Mouse (Mus musculus) limb, embryonic 11.5 days (tissue): ENCODE results near the gene Ntn4. TPM values are rescaled to one million over a fixed set of nuclear protein-coding genes. Genes with fewer than 3 reads are reported as not detected.

Experiments
- ATAC-seq: fragments of 200-750 bp; cut with Nextera tagmentation; 2 replicates; pipeline ENCODE4 v1.8.0; 2017; ENCODE audit warnings: low read depth; ENCODE audit not compliant: insufficient number of reproducible peaks, low FRiP score, low TSS enrichment
- DNase-seq: peaks from one replicate; pipeline ENCODE4 v3.0.0-alpha.2; 2015; ENCODE audit warnings: low spot score
- H3K27ac ChIP-seq: fragments of 300-500 bp; sonication (generic); replicated peaks from 2 replicates; pipeline ENCODE4 v1.5.1; 2014; ENCODE audit warnings: low read depth, mild to moderate bottlenecking, low read length
- H3K27me3 ChIP-seq: fragments of 300-500 bp; sonication (generic); 2 replicates; pipeline ENCODE4 v1.6.1; 2014; ENCODE audit warnings: mild to moderate bottlenecking, low read length, mixed read lengths; ENCODE audit not compliant: control insufficient read depth, insufficient read depth
- H3K36me3 ChIP-seq: fragments of 300-500 bp; sonication (generic); 2 replicates; pipeline ENCODE4 v1.6.1; 2014; ENCODE audit warnings: mild to moderate bottlenecking, low read length, moderate library complexity, mixed read lengths; ENCODE audit not compliant: control insufficient read depth, insufficient read depth
- H3K4me1 ChIP-seq: fragments of 300-500 bp; sonication (generic); 2 replicates; pipeline ENCODE4 v1.6.1; 2014; ENCODE audit warnings: low read length, mixed read lengths; ENCODE audit not compliant: control insufficient read depth, insufficient read depth
- H3K4me2 ChIP-seq: fragments of 300-500 bp; sonication (generic); 2 replicates; pipeline ENCODE4 v1.6.1; 2014; ENCODE audit warnings: low read depth, mild to moderate bottlenecking, moderate library complexity; ENCODE audit not compliant: severe bottlenecking
- H3K4me3 ChIP-seq: fragments of 300-500 bp; sonication (generic); 2 replicates; pipeline ENCODE4 v1.5.1; 2014; ENCODE audit warnings: low read depth, low read length
- H3K9ac ChIP-seq: fragments of 300-500 bp; sonication (generic); 2 replicates; pipeline ENCODE4 v1.6.1; 2014; ENCODE audit warnings: mild to moderate bottlenecking, low read length
- H3K9me3 ChIP-seq: fragments of 300-500 bp; sonication (generic); 2 replicates; pipeline ENCODE4 v1.6.1; 2016; ENCODE audit warnings: low read length; ENCODE audit not compliant: control insufficient read depth
- WGBS: fragments of 180-500 bp; shearing (Covaris S2); extraction: QIAGEN DNeasy Blood & Tissue Kit; methylation state at CpG from one replicate; pipeline ENCODE4 v1.1.7; 2014; 5-methylcytosine and 5-hydroxymethylcytosine counted together
- polyA plus RNA-seq: library from polyadenylated mRNA; unstranded; fragments of >200 nt; fragmentation: Nextera tagmentation; extraction: Ambion mirVana; gene quantifications from 2 replicates; pipeline ENCODE4 v1.2.1, GENCODE M21; 2014

The Ntn4 gene
- polyA plus RNA-seq, 1 experiment from 2014 or later = 0.81 TPM

GRCm38 (mm10) chr10:93632086-93632485 lies 8.4 kb upstream of the Ntn4 start:
- Histone ChIP-seq H3K9me3 (no peaks in the 10 kb centered on the region), H3K9ac (no peak overlapping the region), H3K36me3 (no peaks in the 10 kb centered on the region), H3K4me3 (no peak overlapping the region), H3K27me3 (peaks cover 2% of the 10 kb centered on the region; the same call in 1 of the 2 replicates), H3K4me1 (no peaks in the 10 kb centered on the region), H3K4me2 (no peak overlapping the region), H3K27ac (no peak overlapping the region)
- ATAC-seq (no peak), DNase-seq (no peak)
- 76% methylated on average over 4 of the region's 4 CpGs for WGBS

- peaks cover 2% of the 10 kb centered on the region; the same call in 1 of the 2 replicates for H3K27me3 ChIP-seq
- H3K9ac ChIP-seq = no peak overlapping the region
- no peak overlapping the region for H3K4me3 ChIP-seq
- WGBS = 84% methylated on average over 5 of the region's 5 CpGs
- no peaks in the 10 kb centered on the region for H3K36me3 ChIP-seq
- H3K27ac ChIP-seq = no peak overlapping the region
- H3K9me3 ChIP-seq = no peaks in the 10 kb centered on the region
- no peaks in the 10 kb centered on the region for H3K4me1 ChIP-seq
- DNase-seq (no peak), ATAC-seq (no peak)
- no peak overlapping the region for H3K4me2 ChIP-seq
These were observed 6.9 kb upstream of the Ntn4 start for GRCm38 (mm10) chr10:93633563-93633962.

- peaks cover 2% of the 10 kb centered on the region; the same call in 1 of the 2 replicates for H3K27me3 ChIP-seq
- H3K36me3 ChIP-seq = no peaks in the 10 kb centered on the region
- no peaks in the 10 kb centered on the region for H3K4me1 ChIP-seq
- no peak overlapping the region for H3K27ac ChIP-seq
- WGBS = 91% methylated on average over 2 of the region's 2 CpGs
- DNase-seq (no peak), ATAC-seq (no peak)
- no peaks in the 10 kb centered on the region for H3K9me3 ChIP-seq
- H3K4me3 ChIP-seq = no peak overlapping the region
- no peak overlapping the region for H3K9ac ChIP-seq
- no peak overlapping the region for H3K4me2 ChIP-seq
These were observed 6.5 kb upstream of the Ntn4 start for GRCm38 (mm10) chr10:93633971-93634370.

- Histone ChIP-seq H3K4me2 (no peak overlapping the region), H3K27ac (no peak overlapping the region), H3K36me3 (no peaks in the 10 kb centered on the region), H3K4me3 (no peak overlapping the region), H3K9ac (no peak overlapping the region), H3K27me3 (peaks cover 8% of the 10 kb centered on the region; the same call in 1 of the 2 replicates), H3K4me1 (0 out of 2 replicates have a peak, but pooled peaks cover 3% of the 10 kb centered on the region), H3K9me3 (no peaks in the 10 kb centered on the region)
- DNase-seq (no peak), ATAC-seq (no peak)
- 15% methylated on average over 9 of the region's 9 CpGs for WGBS
These were observed 4.5 kb upstream of the Ntn4 start for GRCm38 (mm10) chr10:93635941-93636340.

GRCm38 (mm10) chr10:93640953-93641820 lies 706 bp downstream of the Ntn4 start:
- H3K9me3 ChIP-seq = no peaks in the 10 kb centered on the region
- ATAC-seq (0 out of 2 replicates have a peak, but pooled peaks have one; percentile 16), DNase-seq (peak; percentile 73)
- peaks cover 6% of the 10 kb centered on the region; the same call in 1 of the 2 replicates for H3K27me3 ChIP-seq
- H3K4me2 ChIP-seq = peak overlapping the region; percentile 98
- WGBS = under 1% methylated on average over 48 of the region's 73 CpGs
- peak overlapping the region; percentile 91 for H3K9ac ChIP-seq
- H3K36me3 ChIP-seq = no peaks in the 10 kb centered on the region
- peak overlapping the region; percentile 62 for H3K4me3 ChIP-seq
- H3K4me1 ChIP-seq = 0 out of 2 replicates have a peak, but pooled peaks cover 3% of the 10 kb centered on the region
- H3K27ac ChIP-seq = no peak overlapping the region

GRCm38 (mm10) chr10:93641821-93642746 lies 1.6 kb downstream of the Ntn4 start:
- Histone ChIP-seq H3K4me1 (0 out of 2 replicates have a peak, but pooled peaks cover 3% of the 10 kb centered on the region), H3K9me3 (no peaks in the 10 kb centered on the region), H3K27me3 (peaks cover 6% of the 10 kb centered on the region; the same call in 1 of the 2 replicates), H3K9ac (peak overlapping the region; percentile 91), H3K4me3 (peak overlapping the region; percentile 62), H3K36me3 (no peaks in the 10 kb centered on the region), H3K27ac (no peak overlapping the region), H3K4me2 (peak overlapping the region; percentile 98)
- WGBS = 7% methylated on average over 32 of the region's 32 CpGs
- peak; percentile 59 for ATAC-seq
- peak; percentile 71 for DNase-seq

GRCm38 (mm10) chr10:93642897-93643296 lies 2.4 kb downstream of the Ntn4 start:
- Histone ChIP-seq H3K9me3 (no peaks in the 10 kb centered on the region), H3K4me2 (no peak overlapping the region), H3K4me1 (0 out of 2 replicates have a peak, but pooled peaks cover 3% of the 10 kb centered on the region), H3K27me3 (peaks cover 6% of the 10 kb centered on the region; the same call in 1 of the 2 replicates), H3K27ac (no peak overlapping the region), H3K36me3 (no peaks in the 10 kb centered on the region), H3K9ac (no peak overlapping the region), H3K4me3 (no peak overlapping the region)
- WGBS = 58% methylated on average over 8 of the region's 8 CpGs
- DNase-seq (no peak), ATAC-seq (no peak)

GRCm38 (mm10) chr10:93644451-93644941 lies 4.0 kb downstream of the Ntn4 start:
- peaks cover 6% of the 10 kb centered on the region; the same call in 1 of the 2 replicates for H3K27me3 ChIP-seq
- no peak overlapping the region for H3K4me2 ChIP-seq
- H3K4me1 ChIP-seq = 0 out of 2 replicates have a peak, but pooled peaks cover 3% of the 10 kb centered on the region
- no peak for ATAC-seq
- 91% methylated on average over 12 of the region's 12 CpGs for WGBS
- H3K9ac ChIP-seq = no peak overlapping the region
- H3K27ac ChIP-seq = no peak overlapping the region
- H3K9me3 ChIP-seq = no peaks in the 10 kb centered on the region
- H3K4me3 ChIP-seq = no peak overlapping the region
- DNase-seq = no peak
- H3K36me3 ChIP-seq = 0 out of 2 replicates have a peak, but pooled peaks cover 2% of the 10 kb centered on the region
